Mouse (Mus musculus): Measurements from ENCODE around the gene Tmem231. TPM values are rescaled to one million over a fixed set of nuclear protein-coding genes. Genes with fewer than 3 reads are reported as not detected.

The Tmem231 gene
- polyA plus RNA-seq (2015; fragmentation: Nextera tagmentation; extraction: Ambion mirVana) = 18.8 and 22.4 TPM in 2 replicates

- Histone ChIP-seq H3K27me3 (no peaks in the 10 kb centered on the region), H3K36me3 (no peaks in the 10 kb centered on the region), H3K4me3 (replicated peaks) (peak within 1 kb of the TSS; percentile 80), H3K4me2 (replicated peaks) (peak within 1 kb of the TSS; percentile 91), H3K4me1 (peaks cover 16% of the 10 kb centered on the region), H3K9ac (peak within 1 kb of the TSS; percentile 61), H3K9me3 (replicated peaks) (no peaks in the 10 kb centered on the region), H3K27ac (replicated peaks) (peak within 1 kb of the TSS; percentile 85)
- peak; percentile 98 for ATAC-seq (ENCODE audit: insufficient number of reproducible peaks, low FRiP score, low TSS enrichment, low read depth)
- under 1% methylated on average over 53 of the region's 53 CpGs for WGBS
Measured at GRCm38 (mm10) chr8:111933348-111934076, at the start of gene Tmem231. TSS of gene Tmem231 (minus strand) at chr8:111933881.

GRCm38 (mm10) chr8:111982116-111982515 lies 48.4 kb upstream of the Tmem231 start:
- Histone ChIP-seq H3K4me2 (replicated peaks) (no peak overlapping the region), H3K9ac (no peak overlapping the region), H3K36me3 (peaks cover 42% of the 10 kb centered on the region), H3K9me3 (replicated peaks) (no peaks in the 10 kb centered on the region), H3K4me3 (replicated peaks) (no peak overlapping the region), H3K27me3 (no peaks in the 10 kb centered on the region), H3K27ac (replicated peaks) (no peak overlapping the region), H3K4me1 (no peaks in the 10 kb centered on the region)
- 75% methylated on average over 7 of the region's 7 CpGs for WGBS
- ATAC-seq (ENCODE audit: insufficient number of reproducible peaks, low FRiP score, low TSS enrichment, low read depth) = no peak

- Histone ChIP-seq H3K4me1 (no peaks in the 10 kb centered on the region), H3K27me3 (no peaks in the 10 kb centered on the region), H3K36me3 (peaks cover 46% of the 10 kb centered on the region), H3K9ac (no peak overlapping the region), H3K9me3 (replicated peaks) (no peaks in the 10 kb centered on the region), H3K27ac (replicated peaks) (no peak overlapping the region), H3K4me3 (replicated peaks) (no peak overlapping the region), H3K4me2 (replicated peaks) (no peak overlapping the region)
- WGBS = 90% methylated on average over 10 of the region's 10 CpGs
- ATAC-seq (ENCODE audit: insufficient number of reproducible peaks, low FRiP score, low TSS enrichment, low read depth) = no peak
Measured at GRCm38 (mm10) chr8:111978147-111978546, 44.5 kb upstream of the Tmem231 start.

DNA sequence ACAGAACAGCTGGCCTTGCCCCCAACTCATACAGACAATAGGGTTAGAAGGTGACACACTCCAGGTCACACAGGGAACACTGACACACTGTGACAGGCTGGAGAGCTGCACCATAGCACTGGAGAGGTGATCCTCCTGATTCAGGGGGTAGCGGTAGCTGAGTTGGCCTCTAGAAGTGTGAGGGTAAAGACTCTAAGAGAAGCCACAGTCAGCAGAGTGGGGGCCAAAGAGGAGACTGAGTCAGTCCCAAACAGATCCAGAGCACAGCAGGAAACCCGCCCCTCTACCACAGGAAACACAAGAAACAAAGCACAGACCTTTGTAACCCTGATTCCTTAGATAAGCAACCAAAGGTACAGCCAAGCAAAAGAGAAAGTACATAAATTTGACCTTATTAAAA lies 42.6 kb upstream of the Tmem231 start:
- Histone ChIP-seq H3K27ac (replicated peaks) (no peak overlapping the region), H3K4me3 (replicated peaks) (no peak overlapping the region), H3K9ac (no peak overlapping the region), H3K27me3 (no peaks in the 10 kb centered on the region), H3K9me3 (replicated peaks) (no peaks in the 10 kb centered on the region), H3K36me3 (peaks cover 44% of the 10 kb centered on the region), H3K4me2 (replicated peaks) (no peak overlapping the region), H3K4me1 (no peaks in the 10 kb centered on the region)
- 86% methylated on average over 2 of the region's 2 CpGs for WGBS
- ATAC-seq (ENCODE audit: insufficient number of reproducible peaks, low FRiP score, low TSS enrichment, low read depth) = no peak

GRCm38 (mm10) chr8:111975706-111976105 lies 42.0 kb upstream of the Tmem231 start:
- ATAC-seq (ENCODE audit: insufficient number of reproducible peaks, low FRiP score, low TSS enrichment, low read depth) = no peak
- Histone ChIP-seq H3K9ac (no peak overlapping the region), H3K36me3 (peaks cover 47% of the 10 kb centered on the region), H3K4me2 (replicated peaks) (no peak overlapping the region), H3K27ac (replicated peaks) (no peak overlapping the region), H3K4me1 (no peaks in the 10 kb centered on the region), H3K27me3 (no peaks in the 10 kb centered on the region), H3K9me3 (replicated peaks) (no peaks in the 10 kb centered on the region), H3K4me3 (replicated peaks) (no peak overlapping the region)
- 91% methylated on average over 2 of the region's 2 CpGs for WGBS

DNA sequence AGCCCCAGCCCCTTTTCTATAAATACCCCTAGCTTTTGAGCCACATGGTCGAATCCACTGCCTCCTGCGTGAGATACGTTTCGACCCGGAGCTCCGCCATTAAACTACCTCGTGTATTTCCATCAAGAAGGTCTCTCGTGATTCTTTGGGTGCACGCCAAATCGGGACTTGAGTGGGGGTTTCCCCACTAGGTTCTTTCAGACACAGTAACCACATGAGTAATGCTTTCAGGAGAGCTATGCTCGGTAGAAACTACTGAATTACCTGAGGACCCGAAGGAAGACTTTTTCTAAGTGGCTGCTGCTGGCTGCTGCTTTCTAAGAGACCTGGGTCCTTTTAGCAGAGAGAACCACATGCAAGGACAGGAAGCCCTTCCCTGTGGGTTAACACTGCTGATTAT lies 40.5 kb upstream of the Tmem231 start:
- Histone ChIP-seq H3K27ac (replicated peaks) (no peak overlapping the region), H3K27me3 (no peaks in the 10 kb centered on the region), H3K4me1 (no peaks in the 10 kb centered on the region), H3K9ac (no peak overlapping the region), H3K9me3 (replicated peaks) (no peaks in the 10 kb centered on the region), H3K36me3 (peaks cover 42% of the 10 kb centered on the region), H3K4me3 (replicated peaks) (no peak overlapping the region), H3K4me2 (replicated peaks) (no peak overlapping the region)
- no peak for ATAC-seq (ENCODE audit: insufficient number of reproducible peaks, low FRiP score, low TSS enrichment, low read depth)
- WGBS = 93% methylated on average over 12 of the region's 12 CpGs

- H3K27me3 ChIP-seq = no peaks in the 10 kb centered on the region
- no peak for ATAC-seq (ENCODE audit: insufficient number of reproducible peaks, low FRiP score, low TSS enrichment, low read depth)
- H3K9me3 ChIP-seq (replicated peaks) = no peaks in the 10 kb centered on the region
- H3K9ac ChIP-seq = no peak overlapping the region
- H3K4me1 ChIP-seq = peaks cover 4% of the 10 kb centered on the region; the same call in 1 of the 2 replicates
- WGBS = 43% methylated on average over 5 of the region's 5 CpGs
- peaks cover 22% of the 10 kb centered on the region for H3K36me3 ChIP-seq
- no peak overlapping the region for H3K4me2 ChIP-seq (replicated peaks)
- no peak overlapping the region for H3K27ac ChIP-seq (replicated peaks)
- no peak overlapping the region for H3K4me3 ChIP-seq (replicated peaks)
Measured at GRCm38 (mm10) chr8:111968991-111969390, 35.3 kb upstream of the Tmem231 start.

DNA sequence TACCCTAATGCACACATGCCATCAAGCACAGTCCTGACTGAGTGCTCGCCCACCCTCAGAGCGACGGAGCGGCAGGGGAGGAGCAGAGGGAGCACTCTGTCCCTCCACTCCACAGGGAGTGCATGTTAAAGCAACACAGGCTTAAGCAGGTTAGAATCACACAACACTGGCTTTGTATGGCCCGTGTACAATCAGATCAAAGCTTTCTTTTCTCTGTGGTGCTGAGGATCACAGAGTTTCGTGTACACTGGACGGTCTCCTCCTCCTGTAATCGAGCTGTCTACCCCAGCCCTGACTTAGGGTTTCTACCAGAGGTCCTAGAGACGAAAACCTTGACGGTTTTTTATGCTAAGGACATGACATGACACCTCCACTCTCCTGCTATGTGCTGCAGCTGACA lies 34.9 kb upstream of the Tmem231 start:
- H3K4me2 ChIP-seq (replicated peaks) = no peak overlapping the region
- H3K9ac ChIP-seq = no peak overlapping the region
- no peaks in the 10 kb centered on the region for H3K27me3 ChIP-seq
- H3K4me1 ChIP-seq = peaks cover 4% of the 10 kb centered on the region; the same call in 1 of the 2 replicates
- H3K36me3 ChIP-seq = peaks cover 17% of the 10 kb centered on the region; the same call in 1 of the 2 replicates
- H3K27ac ChIP-seq (replicated peaks) = no peak overlapping the region
- H3K4me3 ChIP-seq (replicated peaks) = no peak overlapping the region
- ATAC-seq (ENCODE audit: insufficient number of reproducible peaks, low FRiP score, low TSS enrichment, low read depth) = no peak
- no peaks in the 10 kb centered on the region for H3K9me3 ChIP-seq (replicated peaks)
- WGBS = 87% methylated on average over 10 of the region's 10 CpGs

GRCm38 (mm10) chr8:111967246-111967870 lies 33.7 kb upstream of the Tmem231 start:
- 83% methylated on average over 5 of the region's 5 CpGs for WGBS
- no peak overlapping the region for H3K4me2 ChIP-seq (replicated peaks)

GRCm38 (mm10) chr8:111964849-111965561 lies 31.3 kb upstream of the Tmem231 start:
- Histone ChIP-seq H3K9me3 (replicated peaks) (no peaks in the 10 kb centered on the region), H3K27me3 (no peaks in the 10 kb centered on the region), H3K4me2 (replicated peaks) (no peak overlapping the region), H3K9ac (no peak overlapping the region), H3K4me1 (peaks cover 4% of the 10 kb centered on the region; the same call in 1 of the 2 replicates), H3K27ac (replicated peaks) (peak overlapping the region; percentile 66; the same call in 1 of the 2 replicates), H3K36me3 (0 out of 2 replicates have a peak, but pooled peaks cover 7% of the 10 kb centered on the region), H3K4me3 (replicated peaks) (no peak overlapping the region)
- WGBS = 61% methylated on average over 7 of the region's 7 CpGs
- no peak for ATAC-seq (ENCODE audit: insufficient number of reproducible peaks, low FRiP score, low TSS enrichment, low read depth)

More at GRCm38 (mm10) chr8:111967246-111967870, 33.7 kb upstream of the Tmem231 start:
- Histone ChIP-seq H3K9me3 (replicated peaks) (no peaks in the 10 kb centered on the region), H3K27ac (replicated peaks) (no peak overlapping the region), H3K36me3 (0 out of 2 replicates have a peak, but pooled peaks cover 13% of the 10 kb centered on the region), H3K4me1 (peaks cover 4% of the 10 kb centered on the region; the same call in 1 of the 2 replicates), H3K9ac (no peak overlapping the region), H3K4me3 (replicated peaks) (no peak overlapping the region), H3K27me3 (no peaks in the 10 kb centered on the region)
- ATAC-seq (ENCODE audit: insufficient number of reproducible peaks, low FRiP score, low TSS enrichment, low read depth) = no peak

- Histone ChIP-seq H3K9me3 (replicated peaks) (no peaks in the 10 kb centered on the region), H3K4me1 (peaks cover 4% of the 10 kb centered on the region; the same call in 1 of the 2 replicates), H3K27ac (replicated peaks) (peak overlapping the region; percentile 66; the same call in 1 of the 2 replicates), H3K4me3 (replicated peaks) (no peak overlapping the region), H3K36me3 (0 out of 2 replicates have a peak, but pooled peaks cover 7% of the 10 kb centered on the region), H3K9ac (no peak overlapping the region), H3K4me2 (replicated peaks) (no peak overlapping the region), H3K27me3 (no peaks in the 10 kb centered on the region)
- 35% methylated on average over 5 of the region's 5 CpGs for WGBS
- ATAC-seq (ENCODE audit: insufficient number of reproducible peaks, low FRiP score, low TSS enrichment, low read depth) = no peak
Measured at GRCm38 (mm10) chr8:111964351-111964750, 30.7 kb upstream of the Tmem231 start.
